Mouse (Mus musculus) hindbrain, embryonic 12.5 days (tissue): ENCODE results near the gene Teddm3. TPM values are rescaled to one million over a fixed set of nuclear protein-coding genes. Genes with fewer than 3 reads are reported as not detected.
"Not testable (repeated sequence)": the region's sequence is repeated elsewhere in the genome, so short reads cannot be mapped to it uniquely, and the experiment has no call there.

ENCODE experiments used
- ATAC-seq: fragments of 200-750 bp; cut with Nextera tagmentation; 2 replicates; pipeline ENCODE4 v1.8.0; 2017; ENCODE audit warnings: moderate TSS enrichment; ENCODE audit not compliant: low FRiP score
- H3K27ac ChIP-seq: fragments of 300-500 bp; sonication (generic); 2 replicates; pipeline ENCODE4 v1.5.1; 2016; ENCODE audit warnings: mild to moderate bottlenecking
- H3K27me3 ChIP-seq: fragments of 300-500 bp; sonication (generic); 2 replicates; pipeline ENCODE4 v1.6.1; 2016; ENCODE audit warnings: mild to moderate bottlenecking
- H3K36me3 ChIP-seq: fragments of 300-500 bp; sonication (generic); 2 replicates; pipeline ENCODE4 v1.6.1; 2016; ENCODE audit warnings: mild to moderate bottlenecking
- H3K4me1 ChIP-seq: fragments of 300-500 bp; sonication (generic); 2 replicates; pipeline ENCODE4 v1.6.1; 2016
- H3K4me2 ChIP-seq: fragments of 300-500 bp; sonication (generic); replicated peaks from 2 replicates; pipeline ENCODE4 v1.6.1; 2016; ENCODE audit warnings: mild to moderate bottlenecking
- H3K4me3 ChIP-seq: fragments of 300-500 bp; sonication (generic); 2 replicates; pipeline ENCODE4 v1.5.1; 2016; ENCODE audit warnings: mild to moderate bottlenecking
- H3K9ac ChIP-seq: fragments of 300-500 bp; sonication (generic); 2 replicates; pipeline ENCODE4 v1.6.1; 2016; ENCODE audit warnings: mild to moderate bottlenecking, moderate library complexity
- H3K9me3 ChIP-seq: fragments of 300-500 bp; sonication (generic); replicated peaks from 2 replicates; pipeline ENCODE4 v1.6.1; 2016; ENCODE audit warnings: mild to moderate bottlenecking
- WGBS: fragments of 180-500 bp; shearing (Covaris S2); methylation state at CpG from one replicate; pipeline ENCODE4 v1.1.7; 2016; 5-methylcytosine and 5-hydroxymethylcytosine counted together
- polyA plus RNA-seq: library from polyadenylated mRNA; unstranded; fragments of >200 nt; fragmentation: Nextera tagmentation; extraction: Ambion mirVana; gene quantifications from 2 replicates; pipeline ENCODE4 v1.2.1, GENCODE M21; 2016

Teddm3 gene
- not detected in 2 replicates for polyA plus RNA-seq

DNA sequence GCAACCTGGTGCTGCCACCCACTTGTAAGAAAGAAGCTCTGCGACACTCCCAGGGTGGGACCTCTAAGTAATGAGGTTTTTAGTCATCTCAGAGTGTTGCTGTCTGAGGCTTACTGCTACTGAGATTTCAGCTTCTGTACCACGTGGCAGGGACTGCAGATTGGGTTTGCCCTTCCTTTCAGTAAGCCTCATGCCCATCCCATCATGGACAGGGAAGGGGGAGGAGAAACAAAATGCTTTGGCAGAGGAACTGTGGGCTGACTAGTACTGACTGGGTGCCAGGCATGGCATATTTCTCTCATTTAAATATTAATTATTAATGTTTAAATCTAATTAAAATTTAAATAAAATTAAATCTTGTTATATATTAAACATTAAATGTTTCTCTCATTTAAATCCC, at the start of gene Teddm3:
Gene Teddm3, minus strand, starts transcription at position 101 of the 400 bp plus-strand sequence.
- H3K4me2 ChIP-seq, H3K4me1 ChIP-seq, H3K27ac ChIP-seq, H3K27me3 ChIP-seq, H3K9ac ChIP-seq, H3K4me3 ChIP-seq, ATAC-seq, H3K36me3 ChIP-seq, H3K9me3 ChIP-seq: not testable (repeated sequence)
- WGBS, result no CpG with 5 or more reads among the region's 2 CpGs

DNA sequence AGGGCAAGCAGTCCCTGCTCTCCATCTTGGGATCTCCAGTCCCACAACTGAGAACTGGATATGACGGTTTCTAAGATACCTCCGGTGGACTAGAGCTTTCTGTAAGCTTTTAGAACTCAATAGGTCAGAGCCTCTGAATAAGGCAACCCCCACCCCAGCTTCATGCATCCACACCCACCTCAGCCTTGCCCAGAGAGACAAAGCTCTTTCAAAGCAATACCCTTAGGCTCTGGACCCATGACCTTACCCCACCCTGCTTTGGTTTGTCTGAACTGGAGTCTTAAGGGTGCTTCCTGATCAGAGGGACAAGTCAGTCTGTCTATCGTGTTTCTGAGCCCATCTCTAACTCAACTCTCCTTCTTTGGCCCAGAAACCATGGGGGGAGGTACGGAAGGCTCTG, 48.9 kb upstream of the Teddm3 start:
- 81% methylated on average over 4 of the region's 4 CpGs for WGBS
- Histone ChIP-seq H3K4me2 (no peak overlapping the region), H3K36me3 (no peaks in the 10 kb centered on the region), H3K9ac (no peak overlapping the region), H3K27me3 (0 out of 2 replicates have a peak, but pooled peaks cover 4% of the 10 kb centered on the region), H3K4me1 (peaks cover 16% of the 10 kb centered on the region), H3K9me3 (no peaks in the 10 kb centered on the region), H3K4me3 (no peak overlapping the region), H3K27ac (no peak overlapping the region)
- no peak for ATAC-seq

DNA sequence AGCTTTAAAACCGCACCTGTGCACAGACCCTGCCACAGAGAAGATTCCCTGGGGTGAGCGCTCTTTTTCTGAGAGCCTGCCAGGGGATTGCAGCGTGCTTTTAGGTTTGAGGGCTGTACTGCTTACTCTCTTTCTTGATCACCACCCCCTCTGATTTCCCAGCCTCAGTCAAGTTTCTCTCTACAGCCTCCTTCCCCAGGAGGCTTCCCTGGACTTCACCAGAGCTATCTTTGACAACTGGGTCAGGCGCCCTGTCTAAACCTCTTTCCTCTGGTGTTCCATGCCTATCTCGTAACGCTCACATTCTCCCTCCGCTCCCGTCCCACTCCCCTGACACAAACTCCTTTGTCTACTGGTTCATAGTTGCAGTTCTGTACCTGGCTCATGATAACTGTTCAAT, 45.6 kb upstream of the Teddm3 start:
- Histone ChIP-seq H3K4me1 (no peaks in the 10 kb centered on the region), H3K27ac (no peak overlapping the region), H3K9ac (no peak overlapping the region), H3K27me3 (0 out of 2 replicates have a peak, but pooled peaks cover 4% of the 10 kb centered on the region), H3K36me3 (no peaks in the 10 kb centered on the region), H3K4me3 (no peak overlapping the region), H3K4me2 (no peak overlapping the region), H3K9me3 (no peaks in the 10 kb centered on the region)
- no peak for ATAC-seq
- WGBS, result 62% methylated on average over 8 of the region's 8 CpGs

DNA sequence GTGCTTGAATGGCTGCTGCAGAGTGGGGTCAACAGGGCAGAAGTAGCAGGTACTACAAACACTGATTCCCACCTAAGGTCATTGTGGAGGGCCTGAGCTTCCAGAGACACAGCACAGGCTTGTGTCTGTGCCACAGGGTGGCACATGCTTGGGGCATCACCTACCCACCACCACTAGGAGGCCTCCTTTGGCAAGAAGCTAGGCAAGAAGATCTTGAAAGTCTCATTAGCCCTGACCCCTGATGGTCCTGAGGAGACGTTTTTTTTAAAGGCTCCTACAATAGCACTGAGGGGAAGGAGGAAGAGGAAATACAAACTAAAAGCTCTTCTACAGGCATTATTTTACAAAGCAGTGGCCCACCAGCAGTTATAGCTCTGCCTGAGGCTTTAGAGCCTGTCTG, 44.7 kb upstream of the Teddm3 start:
- Histone ChIP-seq H3K4me3 (no peak overlapping the region), H3K4me1 (no peaks in the 10 kb centered on the region), H3K9me3 (no peaks in the 10 kb centered on the region), H3K4me2 (no peak overlapping the region), H3K27ac (no peak overlapping the region), H3K36me3 (no peaks in the 10 kb centered on the region), H3K27me3 (0 out of 2 replicates have a peak, but pooled peaks cover 4% of the 10 kb centered on the region), H3K9ac (no peak overlapping the region)
- 5% methylated on average over 1 of the region's 1 CpGs for WGBS
- ATAC-seq, result no peak

DNA sequence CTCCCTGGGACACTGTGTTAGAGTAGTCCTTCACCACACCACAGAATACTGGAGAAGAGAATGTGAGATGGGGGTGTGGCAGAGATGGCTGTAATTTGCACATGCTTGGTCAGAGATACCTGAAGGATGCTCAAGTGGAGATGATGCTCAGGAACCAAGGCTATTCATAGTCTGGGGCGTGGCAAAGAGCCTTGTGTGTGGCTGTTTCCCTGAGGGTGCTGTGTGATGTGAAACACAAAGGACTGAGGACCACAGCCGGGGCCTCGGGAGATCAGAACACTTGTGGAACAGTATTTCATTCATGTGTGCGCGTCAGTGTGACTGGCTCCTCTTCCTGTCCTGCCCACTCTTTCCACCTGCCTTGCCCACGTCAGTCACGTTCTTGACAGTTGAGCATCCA, 44.2 kb upstream of the Teddm3 start:
- Histone ChIP-seq H3K36me3 (no peaks in the 10 kb centered on the region), H3K9ac (no peak overlapping the region), H3K4me3 (no peak overlapping the region), H3K4me2 (no peak overlapping the region), H3K9me3 (no peaks in the 10 kb centered on the region), H3K4me1 (no peaks in the 10 kb centered on the region), H3K27ac (no peak overlapping the region), H3K27me3 (no peaks in the 10 kb centered on the region)
- 86% methylated on average over 7 of the region's 7 CpGs for WGBS
- no peak for ATAC-seq

DNA sequence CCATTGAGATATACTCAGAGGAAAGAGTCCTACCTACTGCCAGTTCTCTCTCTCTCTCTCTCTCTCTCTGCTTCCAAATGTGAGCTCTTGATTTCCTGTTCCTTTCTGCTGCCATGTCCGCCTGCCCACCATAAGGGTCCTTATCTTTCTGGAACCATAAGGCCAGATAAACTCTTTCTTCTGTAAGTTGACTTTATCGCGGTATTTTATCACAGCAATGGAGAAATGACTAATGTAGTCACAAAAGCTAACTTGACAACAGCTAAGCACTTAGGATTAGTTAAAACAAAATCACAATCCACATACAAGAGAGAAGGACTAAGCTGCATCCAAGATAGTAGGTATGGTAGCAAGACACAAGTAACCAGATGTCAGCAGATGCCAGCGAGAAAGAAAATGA, 43.7 kb upstream of the Teddm3 start:
- Histone ChIP-seq H3K4me2 (no peak overlapping the region), H3K4me3 (no peak overlapping the region), H3K36me3 (no peaks in the 10 kb centered on the region), H3K9ac (no peak overlapping the region), H3K9me3 (no peaks in the 10 kb centered on the region), H3K4me1 (no peaks in the 10 kb centered on the region), H3K27ac (no peak overlapping the region), H3K27me3 (no peaks in the 10 kb centered on the region)
- ATAC-seq, result no peak
- 93% methylated on average over 4 of the region's 4 CpGs for WGBS

DNA sequence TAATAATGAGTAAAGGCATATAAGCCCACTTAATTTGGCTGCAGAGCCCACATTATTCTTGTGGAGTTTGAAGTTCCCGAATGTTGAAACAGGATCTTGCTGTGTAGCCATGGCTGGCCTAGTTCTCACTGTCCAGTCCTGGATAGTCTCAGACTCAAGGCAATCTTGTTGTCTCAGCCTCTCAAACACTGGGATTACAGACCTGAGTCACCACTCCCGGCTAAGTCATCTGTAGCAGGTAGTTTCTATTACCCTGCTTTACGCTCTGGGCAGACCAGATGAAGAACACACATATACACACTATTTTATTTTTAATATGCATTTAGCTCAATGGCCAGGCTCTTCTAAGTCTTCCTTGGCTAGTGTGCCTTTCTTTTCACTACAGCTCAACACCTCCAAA, 42.8 kb upstream of the Teddm3 start:
- no peaks in the 10 kb centered on the region for H3K27me3 ChIP-seq
- no peaks in the 10 kb centered on the region for H3K9me3 ChIP-seq
- H3K4me2 ChIP-seq, result no peak overlapping the region
- H3K9ac ChIP-seq, result no peak overlapping the region
- H3K36me3 ChIP-seq, result no peaks in the 10 kb centered on the region
- no peak for ATAC-seq
- no peak overlapping the region for H3K4me3 ChIP-seq
- no peak overlapping the region for H3K27ac ChIP-seq
- WGBS, result 87% methylated on average over 3 of the region's 3 CpGs
- no peaks in the 10 kb centered on the region for H3K4me1 ChIP-seq

DNA sequence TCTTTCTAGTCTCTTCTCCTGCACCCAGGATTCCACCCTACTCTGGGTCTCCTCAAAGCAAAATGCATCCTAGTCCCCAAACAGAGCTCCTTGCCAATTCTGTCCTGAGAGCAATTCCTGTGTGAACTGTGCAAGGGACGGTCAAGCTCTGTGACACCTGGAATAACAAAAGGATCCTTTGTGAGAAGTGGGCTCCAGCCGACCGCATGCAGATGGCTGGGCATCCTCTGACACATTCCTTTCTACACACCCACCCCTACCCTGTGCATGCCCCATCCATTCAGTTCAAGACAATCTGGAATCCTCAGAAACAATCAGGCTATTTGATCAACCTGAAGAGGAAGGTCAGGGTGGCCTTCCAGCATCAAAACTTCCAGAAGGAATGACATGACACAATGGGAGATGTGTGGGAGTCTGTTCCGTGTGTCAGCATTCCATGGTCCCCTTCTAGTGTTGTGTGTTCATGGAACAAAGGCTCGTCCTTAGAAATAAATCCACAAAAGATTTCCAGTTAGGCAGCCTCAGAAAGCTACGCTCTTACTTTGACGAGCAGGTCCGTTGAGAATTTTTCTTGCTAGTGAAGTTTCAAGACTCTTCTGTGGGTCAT, 41.6 kb upstream of the Teddm3 start:
- no peak overlapping the region for H3K27ac ChIP-seq
- H3K4me1 ChIP-seq, result no peaks in the 10 kb centered on the region
- no peaks in the 10 kb centered on the region for H3K27me3 ChIP-seq
- 47% methylated on average over 8 of the region's 8 CpGs for WGBS
- H3K4me3 ChIP-seq, result no peak overlapping the region
- H3K9me3 ChIP-seq, result no peaks in the 10 kb centered on the region
- H3K9ac ChIP-seq, result no peak overlapping the region
- no peaks in the 10 kb centered on the region for H3K36me3 ChIP-seq
- no peak for ATAC-seq
- H3K4me2 ChIP-seq, result no peak overlapping the region

DNA sequence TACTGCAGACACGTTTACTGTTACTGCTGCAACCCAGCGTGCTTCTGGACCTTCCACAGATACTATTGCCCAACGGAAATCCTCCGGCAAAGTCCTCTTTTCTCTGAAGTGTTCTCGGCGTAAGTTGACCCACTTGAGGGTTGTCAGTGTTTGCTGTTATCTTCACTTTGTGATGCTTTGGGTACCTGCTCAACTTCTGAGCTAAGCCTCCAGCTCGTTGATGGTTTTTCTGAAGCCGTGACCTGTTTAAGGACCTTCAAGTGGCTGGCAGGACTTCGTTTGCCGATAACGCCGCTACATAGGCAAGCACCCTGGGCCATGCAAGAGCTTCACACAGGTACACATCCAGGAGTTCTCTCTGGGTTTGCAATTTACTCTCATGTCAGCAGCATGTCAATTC, 40.4 kb upstream of the Teddm3 start:
- ATAC-seq, result no peak
- Histone ChIP-seq H3K27ac (no peak overlapping the region), H3K9me3 (no peaks in the 10 kb centered on the region), H3K36me3 (no peaks in the 10 kb centered on the region), H3K4me1 (no peaks in the 10 kb centered on the region), H3K9ac (no peak overlapping the region), H3K4me2 (no peak overlapping the region), H3K4me3 (no peak overlapping the region), H3K27me3 (no peaks in the 10 kb centered on the region)
- WGBS, result 89% methylated on average over 12 of the region's 12 CpGs

DNA sequence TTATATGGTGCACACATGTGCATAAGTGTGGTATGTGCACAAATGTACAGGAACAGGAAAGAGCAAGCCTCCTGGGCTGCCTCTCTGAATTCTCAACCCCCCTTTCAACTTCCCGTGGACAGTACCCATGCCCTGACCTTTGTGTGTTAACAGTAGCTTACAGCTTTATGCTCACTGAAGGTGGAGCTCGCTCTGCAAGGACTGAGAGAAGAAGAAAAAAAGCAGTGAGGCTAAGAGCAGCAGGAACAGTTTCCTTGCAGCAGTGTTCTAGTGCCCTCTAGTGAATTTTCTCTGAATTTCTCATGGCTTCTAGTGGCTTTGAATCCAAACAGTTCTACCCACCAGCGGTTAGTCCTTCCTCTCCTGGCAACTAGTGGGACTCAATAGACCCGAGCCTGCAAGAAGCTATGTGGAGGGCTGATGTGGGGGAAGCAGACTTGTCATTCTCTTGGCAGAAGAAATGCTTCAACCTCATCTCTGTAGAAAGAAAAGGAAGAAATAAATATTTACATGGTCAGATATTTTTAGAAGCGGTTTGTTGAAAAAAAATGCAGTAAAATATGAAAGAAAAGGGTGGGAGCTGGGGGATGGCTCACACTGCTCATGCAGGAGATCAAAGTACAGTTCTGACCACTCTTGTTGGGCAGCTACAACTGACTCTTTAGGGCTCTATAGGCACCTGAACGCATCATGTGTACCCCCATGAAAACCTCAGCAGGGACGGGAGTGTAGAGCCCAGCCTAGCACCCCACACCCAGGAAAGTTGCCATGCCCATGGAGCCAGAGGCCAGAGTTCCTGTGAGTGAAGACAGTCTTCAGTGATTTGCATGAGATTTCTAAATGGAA, 38.9 kb upstream of the Teddm3 start:
- no peak overlapping the region for H3K4me3 ChIP-seq
- H3K9ac ChIP-seq, result no peak overlapping the region
- no peak overlapping the region for H3K27ac ChIP-seq
- H3K27me3 ChIP-seq, result no peaks in the 10 kb centered on the region
- 41% methylated on average over 7 of the region's 7 CpGs for WGBS
- no peaks in the 10 kb centered on the region for H3K36me3 ChIP-seq
- H3K4me1 ChIP-seq, result peaks cover 2% of the 10 kb centered on the region; the same call in 1 of the 2 replicates
- no peaks in the 10 kb centered on the region for H3K9me3 ChIP-seq
- no peak overlapping the region for H3K4me2 ChIP-seq
- ATAC-seq, result peak; percentile 42; the same call in 1 of the 2 replicates

DNA sequence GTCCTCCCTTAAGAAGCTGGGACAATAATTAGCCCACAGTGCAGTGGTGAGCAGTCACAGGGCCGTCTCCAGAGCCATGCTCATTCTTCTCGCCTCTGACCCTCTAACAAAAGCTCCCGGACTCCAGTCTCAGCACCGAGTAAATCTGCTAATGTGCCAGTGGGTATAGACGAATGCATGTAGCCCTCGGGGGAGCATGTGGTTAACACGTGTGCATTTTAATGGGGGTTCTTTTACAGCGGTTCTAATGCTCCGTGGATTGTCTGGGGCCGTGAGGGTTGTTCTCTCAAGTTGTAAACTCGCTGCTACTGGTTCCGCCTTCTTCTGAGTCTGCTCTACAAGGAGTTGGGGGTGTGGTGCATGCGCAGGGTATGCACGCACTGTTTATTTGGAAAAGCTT, 37.8 kb upstream of the Teddm3 start:
- Histone ChIP-seq H3K9me3 (no peaks in the 10 kb centered on the region), H3K4me1 (peaks cover 4% of the 10 kb centered on the region; the same call in 1 of the 2 replicates), H3K36me3 (no peaks in the 10 kb centered on the region), H3K9ac (no peak overlapping the region), H3K4me3 (no peak overlapping the region), H3K4me2 (no peak overlapping the region), H3K27me3 (no peaks in the 10 kb centered on the region), H3K27ac (no peak overlapping the region)
- WGBS, result 60% methylated on average over 14 of the region's 14 CpGs
- ATAC-seq, result no peak

DNA sequence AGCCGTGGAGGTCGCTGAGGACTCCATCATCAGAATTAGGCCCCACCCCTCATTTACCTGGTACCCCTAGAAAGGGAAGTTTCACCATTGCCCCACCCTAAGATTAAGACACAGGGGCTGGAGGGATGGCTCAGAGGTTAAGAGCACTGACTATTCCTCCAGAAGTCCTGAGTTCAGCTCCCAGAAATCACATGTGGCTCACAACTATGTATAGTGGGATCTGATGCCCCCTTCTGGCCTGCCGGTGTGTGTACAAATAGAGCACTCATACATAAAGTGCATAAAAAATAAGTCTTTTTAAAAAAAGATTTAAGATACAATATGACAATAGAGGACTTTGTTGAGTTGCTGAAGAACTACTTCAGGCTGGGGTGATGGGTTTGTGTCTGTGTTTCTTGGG, 34.5 kb upstream of the Teddm3 start:
- Histone ChIP-seq H3K27ac (no peak overlapping the region), H3K4me1 (peaks cover 4% of the 10 kb centered on the region; the same call in 1 of the 2 replicates), H3K9me3 (no peaks in the 10 kb centered on the region), H3K4me3 (no peak overlapping the region), H3K27me3 (no peaks in the 10 kb centered on the region), H3K9ac (no peak overlapping the region), H3K36me3 (no peaks in the 10 kb centered on the region), H3K4me2 (no peak overlapping the region)
- no peak for ATAC-seq
- WGBS, result 79% methylated on average over 3 of the region's 3 CpGs

DNA sequence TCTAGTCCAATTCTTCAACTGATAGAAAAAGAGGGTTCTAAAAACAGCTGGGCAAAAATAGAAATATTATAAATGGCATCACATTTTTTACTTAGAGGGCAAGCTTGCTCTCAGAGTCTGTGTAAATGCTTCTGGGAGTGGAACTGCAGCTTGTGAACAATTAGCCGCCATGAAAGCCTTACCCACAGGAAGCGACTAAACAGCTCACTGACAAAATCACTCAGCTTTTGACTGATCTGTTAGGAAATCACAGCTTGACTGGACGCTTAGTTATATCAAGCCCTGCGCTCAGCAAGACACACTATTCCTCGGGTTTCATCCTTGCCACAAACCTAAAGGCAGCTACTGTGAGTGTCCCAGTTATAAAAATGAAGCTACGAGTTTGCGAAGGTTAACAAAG, 33.8 kb upstream of the Teddm3 start:
- H3K4me1 ChIP-seq, result peaks cover 4% of the 10 kb centered on the region; the same call in 1 of the 2 replicates
- 52% methylated on average over 7 of the region's 7 CpGs for WGBS

More for the DNA sequence above, 33.8 kb upstream of the Teddm3 start:
- Histone ChIP-seq H3K9ac (no peak overlapping the region), H3K27ac (no peak overlapping the region), H3K36me3 (no peaks in the 10 kb centered on the region), H3K4me3 (no peak overlapping the region), H3K9me3 (no peaks in the 10 kb centered on the region), H3K27me3 (no peaks in the 10 kb centered on the region), H3K4me2 (no peak overlapping the region)
- ATAC-seq, result no peak
